Mouse (Mus musculus) embryonic stem cell, embryonic (primary cell): ENCODE measurements around the gene Itga6.

Experiments used
- CTCF ChIA-PET, 4 experiments: fragments of 300-600 bp in 2 of 4; fragments of 350-600 bp in 2 of 4; sonication (Branson Sonifier 250); formaldehyde crosslinking; loops; one replicate each; lab custom pipeline; 2022; ENCODE audit warnings: inconsistent platforms in 2 of 4; lab: Charles Lee
- POLR2A ChIA-PET, 4 experiments: fragments of 300-600 bp in 2 of 4; fragments of 350-600 bp in 2 of 4; sonication (Branson Sonifier 250); formaldehyde crosslinking; loops; one replicate each; lab custom pipeline; 2022; ENCODE audit warnings: antibody characterized with exemption in 4 of 4, inconsistent platforms in 1 of 4; lab: Charles Lee

Gene Itga6

DNA sequence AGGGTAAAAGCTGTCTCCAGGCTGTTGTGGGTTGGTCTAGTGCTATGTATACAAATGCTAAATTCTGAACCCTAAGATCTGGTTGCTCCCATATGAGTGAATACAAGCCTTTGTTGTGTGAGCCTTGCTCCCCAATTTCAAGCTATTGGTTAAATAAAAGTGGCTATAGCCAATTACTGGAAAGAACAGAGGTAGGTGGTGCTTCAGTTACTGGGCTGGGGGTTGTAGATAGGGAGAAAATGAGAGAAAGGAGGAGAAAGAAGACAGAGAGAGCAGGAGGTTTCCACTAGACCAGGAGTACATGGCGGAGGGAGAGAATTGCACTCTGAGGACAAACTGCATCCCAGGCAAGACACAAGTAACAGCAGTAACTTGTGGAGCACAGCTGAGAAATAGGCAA lies 122.8 kb downstream of the Itga6 start:
- POLR2A ChIA-PET: interaction anchor here in 3 of 4 experiments (0.5 to 2.4 kb wide), 15 partner anchors 9 to 517 kb away, joined by 3 to 11 read pairs (median 3); partner anchors contain the start of genes Itga6 (in 1 of the 3) and Metap1d (in 1 of the 3)
- CTCF ChIA-PET: interaction anchor here in 1 of 4 experiments (0.6 kb wide), 1 partner anchor 264 kb away, joined by 3 read pairs; no protein-coding TSS in a partner anchor

DNA sequence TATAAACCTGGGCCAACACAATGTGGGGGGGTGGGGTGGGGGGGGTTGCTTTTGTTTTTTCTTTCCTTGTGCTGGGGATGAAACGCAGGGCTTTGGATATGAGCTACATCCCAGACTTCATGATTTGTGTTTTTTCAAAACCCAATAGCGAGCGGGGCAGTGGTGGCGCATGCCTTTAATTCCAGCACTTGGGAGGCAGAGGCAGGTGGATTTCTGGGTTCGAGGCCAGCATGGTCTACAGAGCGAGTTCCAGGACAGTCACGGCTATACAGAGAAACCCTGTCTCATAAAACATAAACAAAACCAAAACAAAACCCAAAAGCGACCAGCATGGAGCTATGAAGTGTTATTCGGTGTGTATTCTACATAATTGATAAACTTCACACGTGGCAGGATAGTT lies 126.7 kb downstream of the Itga6 start:
- ChIA-PET CTCF (interaction anchor here in 1 of 4 experiments (0.6 kb wide), 1 partner anchor 26 kb away, joined by 7 read pairs; no protein-coding TSS in a partner anchor), POLR2A (interaction anchor here in 3 of 4 experiments (0.6 to 2.8 kb wide), 20 partner anchors 11 to 628 kb away, joined by 3 to 20 read pairs (median 4); no protein-coding TSS in a partner anchor)

DNA sequence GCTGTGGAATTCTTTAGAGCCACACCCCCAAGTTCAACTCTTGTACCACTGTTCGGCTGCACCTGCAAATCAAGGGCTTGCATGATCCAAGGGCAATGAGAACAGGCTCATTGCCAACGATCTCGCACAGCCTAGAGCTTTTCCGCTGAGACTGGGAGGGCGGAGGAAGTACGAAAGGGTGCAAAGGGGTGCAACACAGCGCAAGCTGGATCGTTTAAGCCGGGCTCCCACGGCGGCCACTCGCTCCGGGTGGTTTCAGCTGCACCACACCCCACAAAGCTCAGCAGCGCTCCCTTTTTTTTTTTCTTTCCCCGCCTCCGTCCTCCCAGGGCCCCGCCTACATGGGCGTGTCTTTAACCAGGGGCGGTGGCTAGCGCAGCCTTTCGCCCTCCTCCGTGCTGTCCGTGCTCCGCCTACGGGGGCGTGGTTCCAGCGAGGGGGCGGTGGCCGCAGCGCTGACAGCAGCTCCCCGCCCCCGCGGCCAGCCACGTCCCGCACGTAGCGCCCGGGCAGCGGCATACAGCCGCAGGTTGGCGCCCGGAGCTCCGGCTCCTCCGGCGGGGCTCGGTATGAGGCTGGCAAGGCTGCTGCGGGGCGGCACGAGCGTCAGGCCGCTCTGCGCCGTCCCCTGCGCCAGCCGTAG lies 127.5 kb downstream of the Itga6 start, which contains the start of gene Pdk1:
TSS of gene Pdk1 (plus strand) at position 424 of the 643 bp plus-strand sequence.
- ChIA-PET CTCF (interaction anchor here in 2 of 4 experiments (0.6 to 1.2 kb wide), 5 partner anchors 21 to 244 kb away, joined by 3 to 4 read pairs (median 3); no protein-coding TSS in a partner anchor), POLR2A (interaction anchor here in 3 of 4 experiments (0.5 to 2.8 kb wide), 67 partner anchors 8 to 1514 kb away, joined by 3 to 20 read pairs (median 3); partner anchors contain the start of genes Metap1d (in 2 of the 3), Dlx1 (in 1 of the 3), Gpr155 (in 1 of the 3) and Hat1 (in 1 of the 3))

DNA sequence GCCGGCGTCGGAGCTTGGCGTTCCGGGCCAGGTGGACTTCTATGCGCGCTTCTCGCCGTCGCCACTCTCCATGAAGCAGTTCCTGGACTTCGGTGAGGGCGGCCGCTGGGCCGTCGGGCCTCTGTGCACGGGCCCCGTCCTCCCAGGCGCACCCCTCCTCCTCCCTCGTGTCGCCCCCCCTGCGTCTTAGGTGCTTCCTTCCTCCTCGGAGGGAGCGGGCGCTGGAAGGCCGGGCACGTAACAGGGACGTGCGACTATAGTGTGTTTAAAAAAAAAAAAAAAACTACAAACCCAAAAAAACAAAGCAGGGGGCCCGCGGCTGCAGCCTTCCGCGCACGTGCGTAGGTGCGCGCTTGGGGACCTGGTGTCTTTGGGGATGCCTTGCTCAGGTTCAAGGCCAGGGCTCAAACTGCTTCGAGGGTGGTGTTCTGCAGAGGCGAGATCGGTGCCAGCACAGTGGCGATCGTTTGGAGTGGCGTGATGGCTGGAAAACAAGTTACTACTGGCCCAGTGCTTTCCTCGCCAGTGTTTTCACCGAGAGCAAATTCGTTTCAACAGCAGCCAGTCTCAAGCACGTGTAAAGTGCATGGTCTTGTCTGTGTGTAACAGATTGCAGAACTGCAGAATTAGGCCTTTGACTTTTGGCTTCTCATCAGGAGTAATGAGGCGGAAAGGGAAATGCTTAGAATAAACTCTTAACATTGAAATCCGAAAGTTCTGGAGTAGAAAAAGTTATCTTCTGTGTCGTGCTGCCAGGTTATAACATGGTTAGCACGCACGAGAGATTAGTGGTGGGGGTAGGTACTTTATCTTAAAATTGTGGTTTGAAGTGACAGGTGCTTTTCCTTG lies 128.3 kb downstream of the Itga6 start:
- ChIA-PET POLR2A (interaction anchor here in 3 of 4 experiments (0.7 to 2.8 kb wide), 53 partner anchors 8 to 1513 kb away, joined by 3 to 20 read pairs (median 4); partner anchors contain the start of genes Dlx1 (in 1 of the 3), Gpr155 (in 1 of the 3), Hat1 (in 1 of the 3) and Itga6 (in 1 of the 3)), CTCF (interaction anchor here in 2 of 4 experiments (0.6 to 1.2 kb wide), 5 partner anchors 22 to 244 kb away, joined by 3 to 4 read pairs (median 3); no protein-coding TSS in a partner anchor)

- CTCF ChIA-PET: interaction anchor here in 1 of 4 experiments (0.6 kb wide), 1 partner anchor 234 kb away, joined by 3 read pairs; no protein-coding TSS in a partner anchor
- POLR2A ChIA-PET: interaction anchor here (0.6 to 2.1 kb wide), 7 partner anchors 9 to 789 kb away, joined by 3 to 9 read pairs (median 4); no protein-coding TSS in a partner anchor
These were observed 129.0 kb downstream of the Itga6 start for GRCm38 (mm10) chr2:71874422-71874821.

GRCm38 (mm10) chr2:71874836-71875235 lies 129.4 kb downstream of the Itga6 start:
- CTCF ChIA-PET: interaction anchor here in 1 of 4 experiments (0.6 kb wide), 1 partner anchor 234 kb away, joined by 3 read pairs; no protein-coding TSS in a partner anchor
- POLR2A ChIA-PET: interaction anchor here (0.6 to 2.1 kb wide), 7 partner anchors 9 to 790 kb away, joined by 3 to 9 read pairs (median 4); no protein-coding TSS in a partner anchor

GRCm38 (mm10) chr2:71877865-71878264 lies 132.4 kb downstream of the Itga6 start:
- CTCF ChIA-PET: interaction anchor here (0.5 to 2.0 kb wide), 9 partner anchors 12 to 1980 kb away, joined by 3 to 6 read pairs (median 4); no protein-coding TSS in a partner anchor
- POLR2A ChIA-PET: interaction anchor here in 3 of 4 experiments (0.5 to 2.7 kb wide), 10 partner anchors 8 to 411 kb away, joined by 3 to 7 read pairs (median 3); no protein-coding TSS in a partner anchor

DNA sequence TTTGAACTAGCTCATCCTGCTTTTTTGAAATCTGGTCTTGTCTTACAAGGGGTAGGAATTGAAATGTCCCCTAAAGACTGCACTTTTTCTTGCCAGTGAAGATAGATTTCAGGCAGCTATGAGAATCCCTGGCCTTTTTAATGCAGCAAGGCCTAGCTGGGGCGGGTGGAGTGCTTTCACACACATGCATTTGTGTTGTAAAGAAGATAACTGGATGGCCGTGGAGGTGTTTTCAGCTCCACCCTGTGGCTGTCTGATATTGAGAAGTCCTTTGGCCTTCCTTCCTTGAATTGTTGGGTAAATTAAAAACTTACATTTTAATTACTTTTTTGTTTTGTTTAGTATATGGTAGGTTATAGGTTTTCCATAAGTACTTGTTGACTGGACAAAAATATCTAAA lies 133.0 kb downstream of the Itga6 start:
- ChIA-PET CTCF (interaction anchor here in 3 of 4 experiments (0.5 to 2.0 kb wide), 6 partner anchors 11 to 357 kb away, joined by 3 to 6 read pairs (median 4); no protein-coding TSS in a partner anchor), POLR2A (interaction anchor here in 3 of 4 experiments (0.5 to 2.7 kb wide), 9 partner anchors 10 to 412 kb away, joined by 3 to 12 read pairs (median 4); no protein-coding TSS in a partner anchor)

DNA sequence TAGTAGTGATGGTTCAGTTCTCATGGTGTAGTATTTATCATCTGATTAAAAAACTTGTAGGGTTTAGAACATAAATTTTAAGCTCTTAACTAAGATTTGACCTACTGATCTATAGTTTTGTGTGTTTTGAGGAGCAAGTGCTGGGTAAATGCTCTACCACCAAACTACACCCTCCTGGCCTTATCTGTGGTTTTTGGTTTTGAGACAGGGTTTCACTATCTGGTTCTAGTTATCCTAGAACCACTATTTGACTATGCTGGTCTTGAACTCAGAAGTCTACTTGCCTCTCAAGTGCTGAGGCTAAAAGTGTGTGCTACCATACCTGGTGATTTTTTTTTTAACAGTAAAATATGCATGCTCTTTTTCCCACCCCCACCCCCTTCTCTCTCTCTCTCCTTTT lies 133.5 kb downstream of the Itga6 start:
- CTCF ChIA-PET: interaction anchor here in 2 of 4 experiments (0.6 to 2.0 kb wide), 4 partner anchors 11 to 41 kb away, joined by 3 to 5 read pairs (median 4); no protein-coding TSS in a partner anchor

DNA sequence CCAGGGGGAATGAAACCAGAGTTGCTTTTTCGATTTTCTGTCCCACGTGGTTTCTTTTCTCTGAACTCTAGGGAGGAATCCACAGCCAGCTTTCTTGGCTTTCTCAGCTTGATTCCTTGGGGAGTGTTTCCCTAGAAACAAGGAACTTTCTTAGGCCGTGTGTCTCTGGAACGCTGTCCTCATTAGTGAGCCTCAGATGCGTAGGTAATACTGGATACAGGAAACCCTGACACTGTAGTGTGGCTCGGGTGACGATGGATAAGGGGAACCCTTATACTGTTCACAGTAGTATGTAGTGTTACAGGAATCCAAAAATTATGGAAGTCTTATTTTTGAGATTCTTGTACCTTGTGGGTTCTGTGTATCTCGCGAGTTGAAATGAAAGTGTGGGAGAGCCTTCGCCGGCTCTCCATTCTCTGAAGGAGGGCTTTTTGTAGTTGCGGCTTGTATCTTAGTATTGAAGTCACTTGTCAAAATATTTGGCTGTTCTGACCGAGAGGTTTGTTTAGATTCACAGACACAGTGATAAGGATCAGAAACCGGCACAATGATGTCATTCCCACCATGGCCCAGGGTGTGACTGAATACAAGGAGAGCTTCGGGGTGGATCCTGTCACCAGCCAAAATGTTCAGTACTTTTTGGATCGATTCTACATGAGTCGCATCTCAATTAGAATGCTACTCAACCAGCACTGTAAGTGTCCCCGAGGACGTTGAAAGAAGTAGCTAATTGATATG lies 137.7 kb downstream of the Itga6 start:
- ChIA-PET POLR2A (interaction anchor here in 3 of 4 experiments (1.1 to 2.9 kb wide), 5 partner anchors 10 to 19 kb away, joined by 3 to 12 read pairs (median 4); partner anchors contain the start of gene Pdk1 (in 2 of the 3)), CTCF (interaction anchor here in 1 of 4 experiments (1.0 kb wide), 1 partner anchor 15 kb away, joined by 3 read pairs; no protein-coding TSS in a partner anchor)

More for the DNA sequence above, 133.5 kb downstream of the Itga6 start:
- POLR2A ChIA-PET: interaction anchor here in 3 of 4 experiments (0.6 to 2.7 kb wide), 8 partner anchors 10 to 223 kb away, joined by 3 to 12 read pairs (median 4); no protein-coding TSS in a partner anchor

DNA sequence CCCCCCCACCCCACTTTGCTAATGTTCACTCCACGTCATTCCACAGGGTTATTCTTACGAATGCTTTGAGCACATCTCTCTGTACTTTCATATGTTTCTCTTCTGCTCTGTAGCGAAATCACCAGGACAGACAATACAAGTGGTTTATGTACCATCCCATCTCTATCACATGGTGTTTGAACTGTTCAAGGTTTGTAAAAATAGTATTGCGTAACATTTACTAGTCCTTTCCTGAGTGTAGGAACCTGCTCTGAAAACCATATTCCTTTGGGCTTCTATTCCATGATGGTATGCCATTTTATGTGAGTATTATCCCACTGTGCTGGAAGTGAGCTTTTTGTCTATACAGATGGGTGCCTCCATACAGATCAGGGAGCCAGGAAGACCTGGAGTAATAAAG lies 141.9 kb downstream of the Itga6 start:
- CTCF ChIA-PET: no interaction called here
- POLR2A ChIA-PET: no interaction called here

- POLR2A ChIA-PET: interaction anchor here in 1 of 4 experiments (1.3 to 1.5 kb wide), 2 partner anchors 10 to 15 kb away, joined by 3 read pairs; partner anchors contain the start of gene Pdk1
- CTCF ChIA-PET: interaction anchor here in 3 of 4 experiments (0.6 to 1.4 kb wide), 4 partner anchors 9 to 36 kb away, joined by 3 to 5 read pairs (median 3); no protein-coding TSS in a partner anchor
These were observed 143.0 kb downstream of the Itga6 start for GRCm38 (mm10) chr2:71888437-71888836.

- CTCF ChIA-PET: interaction anchor here in 2 of 4 experiments (0.6 to 0.7 kb wide), 3 partner anchors 14 to 493 kb away, joined by 4 to 17 read pairs (median 10); no protein-coding TSS in a partner anchor
- POLR2A ChIA-PET: interaction anchor here in 2 of 4 experiments (0.9 to 1.3 kb wide), 3 partner anchors 13 to 16 kb away, joined by 4 to 5 read pairs (median 4); no protein-coding TSS in a partner anchor
These were observed 146.1 kb downstream of the Itga6 start for GRCm38 (mm10) chr2:71891536-71891935.

DNA sequence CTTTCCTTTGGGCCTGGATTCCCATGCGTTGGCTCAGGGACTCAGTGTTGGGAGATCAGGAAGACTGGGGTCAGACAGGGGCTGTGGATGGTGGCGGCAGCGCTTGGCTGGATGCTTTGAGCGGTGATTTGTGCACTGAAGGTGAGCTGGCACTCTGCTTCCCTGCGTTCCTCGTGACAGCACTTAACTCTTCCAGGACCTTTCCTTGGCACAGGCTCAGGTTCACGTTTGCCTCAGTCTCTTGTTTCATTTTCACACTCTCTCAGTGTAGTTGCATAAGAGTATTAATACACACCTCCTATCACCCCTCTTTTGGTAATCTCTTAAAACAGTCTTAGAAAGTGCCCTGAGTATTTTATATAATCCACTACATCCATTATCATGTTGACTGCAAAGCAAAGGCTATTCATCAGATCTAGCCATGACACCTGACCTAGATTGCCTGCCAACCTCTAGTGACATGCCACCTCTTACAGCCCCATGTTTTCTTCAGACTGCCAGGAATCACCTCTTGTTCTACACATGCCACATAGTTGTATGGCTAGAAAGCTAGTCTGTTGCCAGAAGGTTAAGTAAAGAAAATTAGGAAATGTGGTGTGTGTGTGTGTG lies 147.4 kb downstream of the Itga6 start:
- CTCF ChIA-PET: no interaction called here

GRCm38 (mm10) chr2:71895596-71896286 lies 150.3 kb downstream of the Itga6 start:
- POLR2A ChIA-PET: interaction anchor here in 1 of 4 experiments (1.4 kb wide), 1 partner anchor 23 kb away, joined by 3 read pairs; the partner anchor contains the start of gene Pdk1
- CTCF ChIA-PET: interaction anchor here in 1 of 4 experiments (0.6 kb wide), 1 partner anchor 17 kb away, joined by 3 read pairs; no protein-coding TSS in a partner anchor

More for the DNA sequence above, 147.4 kb downstream of the Itga6 start:
- POLR2A ChIA-PET: interaction anchor here in 1 of 4 experiments (0.9 to 1.2 kb wide), 2 partner anchors 15 to 26 kb away, joined by 3 to 5 read pairs; no protein-coding TSS in a partner anchor
